Mouse (Mus musculus) CD4-positive naive resting alpha-beta T cell, adult 76 days (primary cell): ENCODE results near the gene Olfr432. TPM values are rescaled to one million over a fixed set of nuclear protein-coding genes. Genes with fewer than 3 reads are reported as not detected.

Experiments
- total RNA-seq: library from RNA; stranded (reverse); gene quantifications from one replicate; pipeline ENCODE4 v1.2.4, GENCODE M21; 2023

Olfr432 gene
- not detected for total RNA-seq

GRCm38 (mm10) chr1:174048893-174049292 lies at the start of gene Olfr432:
Gene Olfr432, plus strand, starts transcription at chr1:174049205.

DNA sequence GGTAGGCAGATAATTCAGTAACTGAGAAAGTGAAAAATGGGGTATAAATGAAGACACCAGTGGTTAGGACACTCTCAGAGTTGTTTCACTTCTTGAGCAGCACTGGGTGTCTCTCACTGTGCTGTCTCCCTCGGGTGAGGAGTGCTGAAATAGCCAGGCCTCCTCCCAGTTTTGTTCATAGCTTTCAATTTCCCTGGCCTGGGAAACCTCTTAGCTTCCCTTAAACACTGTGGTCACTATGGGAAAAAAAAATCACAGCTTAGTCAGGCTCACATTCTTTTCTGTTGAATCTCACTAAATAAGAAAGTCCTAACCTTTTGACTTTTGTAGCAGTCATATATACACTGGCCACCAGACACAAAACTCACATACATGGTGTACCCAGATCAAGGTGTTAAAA lies 17.3 kb upstream of the Olfr432 start, which contains the start of gene Ifi205:
TSS of gene Ifi205 (minus strand) at position 113 of the 400 bp plus-strand sequence.

GRCm38 (mm10) chr1:174040523-174041177 lies 8.4 kb upstream of the Olfr432 start, which contains the start of gene Olfr433:
Gene Olfr433, plus strand, starts transcription at chr1:174040705.

DNA sequence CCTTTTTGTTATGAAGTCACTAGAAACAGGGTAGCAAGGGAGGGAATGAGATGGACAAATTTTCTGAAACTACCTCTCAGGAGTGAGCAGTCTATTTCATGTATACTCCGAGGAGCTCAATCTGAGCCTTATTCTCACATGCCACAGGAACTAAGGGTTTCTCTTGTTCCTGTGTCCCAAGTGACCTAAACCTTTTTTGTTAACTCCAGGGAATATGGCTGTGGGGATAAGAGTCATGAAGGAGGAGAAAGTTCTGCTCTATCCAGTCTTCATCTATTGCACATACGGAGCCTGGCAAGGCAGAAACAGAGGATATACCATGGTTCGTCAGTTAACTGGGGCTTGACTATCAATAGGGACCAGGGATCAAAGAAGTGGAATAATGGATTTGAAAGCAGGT lies 17.3 kb downstream of the Olfr432 start, which contains the start of gene Olfr430:
TSS of gene Olfr430 (plus strand) at position 301 of the 400 bp plus-strand sequence.

DNA sequence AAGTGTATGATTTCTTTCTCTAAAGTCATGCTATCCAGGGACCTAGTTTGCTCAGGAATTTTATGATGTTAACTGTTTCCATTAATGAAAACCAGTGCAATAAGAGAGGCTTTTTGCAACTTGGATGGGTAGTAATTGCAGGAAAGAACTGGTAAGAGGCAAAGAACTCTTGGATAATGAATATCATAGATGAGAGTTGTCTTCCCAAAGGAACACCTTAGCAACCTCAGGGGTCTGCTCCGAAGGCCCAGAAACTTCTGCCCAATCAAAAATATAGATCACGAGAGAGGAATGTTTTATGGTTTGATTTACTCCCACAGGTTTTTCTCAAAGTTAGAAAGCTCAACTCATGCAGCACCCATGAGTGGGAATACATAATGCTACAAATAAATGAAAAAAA lies 35.0 kb downstream of the Olfr432 start, which contains the start of gene Olfr429:
TSS of gene Olfr429 (plus strand) at position 301 of the 400 bp plus-strand sequence.

GRCm38 (mm10) chr1:174096591-174096990 lies 47.6 kb downstream of the Olfr432 start, which contains the start of gene Olfr427:
Gene Olfr427, plus strand, starts transcription at chr1:174096891.

Other genes starting within 250 kb of the Olfr432 start
- not detected for gene Ifi211, start 136.2 kb upstream of the Olfr432 start, total RNA-seq
- 294 TPM for gene Mndal, start 106.7 kb upstream of the Olfr432 start, total RNA-seq
- gene Ifi203, start 106.5 kb upstream of the Olfr432 start, total RNA-seq, result 154 TPM
- not detected for gene Ifi202b, start 66.5 kb upstream of the Olfr432 start, total RNA-seq
- gene Ifi205, start 17.4 kb upstream of the Olfr432 start, total RNA-seq, result 2.6 TPM
- not detected for gene Olfr433, start 8.5 kb upstream of the Olfr432 start, total RNA-seq
- gene Olfr430, start 17.4 kb downstream of the Olfr432 start, total RNA-seq, result not detected
- not detected for gene Olfr429, start 35.1 kb downstream of the Olfr432 start, total RNA-seq
- gene Olfr427, start 47.7 kb downstream of the Olfr432 start, total RNA-seq, result not detected
- not detected for gene Olfr231, start 72.0 kb downstream of the Olfr432 start, total RNA-seq
- not detected for gene Olfr424, start 82.3 kb downstream of the Olfr432 start, total RNA-seq
- gene Olfr420, start 106.4 kb downstream of the Olfr432 start, total RNA-seq, result not detected
- gene Spta1, start 123.6 kb downstream of the Olfr432 start, total RNA-seq, result 1.2 TPM
- not detected for gene Olfr419, start 202.9 kb downstream of the Olfr432 start, total RNA-seq